Mouse (Mus musculus): ENCODE measurements around the gene Foxred2.

Gene Foxred2

GRCm38 (mm10) chr15:77919441-77919840 is 37.1 kb downstream of the Foxred2 start:
- in situ Hi-C loops (cut with MboI, MseI): no loop called here

GRCm38 (mm10) chr15:77916851-77917544 is 39.5 kb downstream of the Foxred2 start:
- in situ Hi-C loops (cut with MboI, MseI): no loop called here

- in situ Hi-C loops (cut with MboI, MseI): no loop called here
Measured at GRCm38 (mm10) chr15:77915287-77915686, 41.2 kb downstream of the Foxred2 start.

- in situ Hi-C loops (cut with MboI, MseI): no loop called here
Measured at GRCm38 (mm10) chr15:77914507-77914906, 42.0 kb downstream of the Foxred2 start.

GRCm38 (mm10) chr15:77913054-77913453 is 43.5 kb downstream of the Foxred2 start:
- in situ Hi-C loops (cut with MboI, MseI): no loop called here

- in situ Hi-C loops (cut with MboI, MseI): no loop called here
Measured at GRCm38 (mm10) chr15:77912585-77912984, 43.9 kb downstream of the Foxred2 start.

GRCm38 (mm10) chr15:77912048-77912447 is 44.5 kb downstream of the Foxred2 start:
- in situ Hi-C loops (cut with MboI, MseI): no loop called here

- in situ Hi-C loops (cut with MboI, MseI): no loop called here
Measured at GRCm38 (mm10) chr15:77911065-77911464, 45.5 kb downstream of the Foxred2 start.

GRCm38 (mm10) chr15:77907646-77908518 is 48.6 kb downstream of the Foxred2 start:
- in situ Hi-C loops (cut with MboI, MseI): loop anchor here (5.0 to 10.0 kb wide), 2 partner anchors 136 to 493 kb away; partner anchors contain the start of gene Apol9a

GRCm38 (mm10) chr15:77906545-77906944 is 50.0 kb downstream of the Foxred2 start:
- in situ Hi-C loops (cut with MboI, MseI): loop anchor here (5.0 to 10.0 kb wide), 2 partner anchors 134 to 492 kb away; partner anchors contain the start of gene Apol9a

GRCm38 (mm10) chr15:77906081-77906480 is 50.4 kb downstream of the Foxred2 start:
- in situ Hi-C loops (cut with MboI, MseI): loop anchor here (5.0 to 10.0 kb wide), 2 partner anchors 134 to 491 kb away; partner anchors contain the start of gene Apol9a

- in situ Hi-C loops (cut with MboI, MseI): loop anchor here (5.0 to 10.0 kb wide), 2 partner anchors 133 to 491 kb away; partner anchors contain the start of gene Apol9a
Measured at GRCm38 (mm10) chr15:77905275-77905970, 51.1 kb downstream of the Foxred2 start.

- in situ Hi-C loops (cut with MboI, MseI): loop anchor here (10.0 kb wide), 1 partner anchor 490 kb away; the partner anchor contains the start of gene Apol9a
Measured at GRCm38 (mm10) chr15:77904363-77904892, 52.1 kb downstream of the Foxred2 start.

GRCm38 (mm10) chr15:77903176-77903575 is 53.3 kb downstream of the Foxred2 start:
- in situ Hi-C loops (cut with MboI, MseI): loop anchor here (10.0 kb wide), 1 partner anchor 488 kb away; the partner anchor contains the start of gene Apol9a

GRCm38 (mm10) chr15:77894926-77895325 is 61.6 kb downstream of the Foxred2 start:
- in situ Hi-C loops (cut with MboI, MseI): no loop called here

- in situ Hi-C loops (cut with MboI, MseI): no loop called here
Measured at GRCm38 (mm10) chr15:77893292-77893691, 63.2 kb downstream of the Foxred2 start.

- in situ Hi-C loops (cut with MboI, MseI): no loop called here
Measured at GRCm38 (mm10) chr15:77892420-77892819, 64.1 kb downstream of the Foxred2 start.

GRCm38 (mm10) chr15:77891766-77892165 is 64.8 kb downstream of the Foxred2 start:
- in situ Hi-C loops (cut with MboI, MseI): no loop called here
